Mouse (Mus musculus) liver, adult 2 months (tissue): ENCODE data around the gene Cux2.

Experiments used
- CTCF ChIP-seq: fragments of 200-500 bp; IDR thresholded peaks from 2 replicates; pipeline ENCODE4 v1.5.1; 2011; ENCODE audit warnings: low read depth, low read length, control low read depth
- POLR2A ChIP-seq: fragments of 200-500 bp; IDR thresholded peaks from 2 replicates; pipeline ENCODE4 v1.6.1; 2011; ENCODE audit warnings: low read length, control low read depth; ENCODE audit not compliant: insufficient read depth; ENCODE audit errors: extremely low read depth

- TF ChIP-seq CTCF, result no peak
- TF ChIP-seq POLR2A, result no peak
These were observed 228.8 kb downstream of the Cux2 start for GRCm38 (mm10) chr5:121821116-121821515.
